Mouse (Mus musculus) B cell, adult (primary cell): ENCODE measurements around the gene Sult2b1. TPM values are rescaled to one million over a fixed set of nuclear protein-coding genes. Genes with fewer than 3 reads are reported as not detected.

Experiments used
- total RNA-seq: library from RNA; stranded (reverse); gene quantifications from 4 replicates; pipeline ENCODE4 v1.2.4, GENCODE M21; 2023; ENCODE audit not compliant: inconsistent age

Gene Sult2b1
- total RNA-seq = 1.3 to 1.9 TPM in 2 of 4 replicates, not detected in the others

GRCm38 (mm10) chr7:45784524-45785372 lies at the start of gene Sult2b1:
TSS of gene Sult2b1 (minus strand) at chr7:45784669.

GRCm38 (mm10) chr7:45830427-45831127 lies 46.1 kb upstream of the Sult2b1 start, which contains the start of gene Grwd1:
TSS of gene Grwd1 (minus strand) at chr7:45830944.

GRCm38 (mm10) chr7:45824598-45824997 lies 40.1 kb upstream of the Sult2b1 start, which contains the start of gene Kcnj14:
TSS of gene Kcnj14 (minus strand) at chr7:45824782.

GRCm38 (mm10) chr7:45813787-45814779 lies 29.6 kb upstream of the Sult2b1 start, which contains the start of gene Cyth2:
TSS of gene Cyth2 (minus strand) at chr7:45814581.

GRCm38 (mm10) chr7:45783511-45784091 lies 868 bp downstream of the Sult2b1 start, which contains the start of gene Lmtk3:
TSS of gene Lmtk3 (plus strand) at chr7:45783738.

GRCm38 (mm10) chr7:45725713-45726112 lies 58.8 kb downstream of the Sult2b1 start, which contains the start of gene Spaca4:
TSS of gene Spaca4 (minus strand) at chr7:45725813.

GRCm38 (mm10) chr7:45720413-45721233 lies 63.8 kb downstream of the Sult2b1 start, which contains the start of gene Fam83e:
TSS of gene Fam83e (plus strand) at chr7:45721212.

GRCm38 (mm10) chr7:45717918-45718297 lies 66.6 kb downstream of the Sult2b1 start, which contains the start of gene Sphk2:
TSS of gene Sphk2 (minus strand) at chr7:45718002.

GRCm38 (mm10) chr7:45715090-45715708 lies 69.3 kb downstream of the Sult2b1 start, which contains the start of gene Rpl18:
TSS of gene Rpl18 (plus strand) at chr7:45715457.

GRCm38 (mm10) chr7:45704730-45705442 lies 79.6 kb downstream of the Sult2b1 start, which contains the start of gene Dbp:
TSS of gene Dbp (plus strand) at chr7:45705088.

GRCm38 (mm10) chr7:45699523-45700141 lies 84.8 kb downstream of the Sult2b1 start, which contains the start of gene Car11:
TSS of gene Car11 (plus strand) at chr7:45699843.

GRCm38 (mm10) chr7:45693921-45694591 lies 90.4 kb downstream of the Sult2b1 start, which contains the start of gene Sec1:
TSS of gene Sec1 (minus strand) at chr7:45694402.

GRCm38 (mm10) chr7:45683396-45684050 lies 100.9 kb downstream of the Sult2b1 start, which contains the start of gene Ntn5:
TSS of gene Ntn5 (plus strand) at chr7:45684022.

